In genomic region chr1:154723537-154724286, GRCm38 (mm10) we compare ENCODE assay signal across 8 mouse cellular contexts.
A peak's percentile ranks its signal among the peaks of the same experiment; 100 is the strongest.
DNase-seq lines count a peak whose midpoint lies in the region; ATAC-seq lines count a peak whose summit lies in the region.

No protein-coding gene starts in this region.

- peak overlapping the region; percentile 69 for H3K4me2 ChIP-seq in hindbrain, embryonic 12.5 days (replicated peaks)
- peak overlapping the region; percentile 90 for H3K4me2 ChIP-seq in midbrain, embryonic 15.5 days

- H3K4me3 ChIP-seq in hindbrain, embryonic 12.5 days, result peak overlapping the region; percentile 34
- H3K4me3 ChIP-seq in midbrain, embryonic 15.5 days, result peak overlapping the region; percentile 63

- H3K4me1 ChIP-seq in hindbrain, embryonic 12.5 days, result peaks cover 8% of the 10 kb centered on the region; the same call in 1 of the 2 replicates
- peaks cover 48% of the 10 kb centered on the region for H3K4me1 ChIP-seq in midbrain, embryonic 15.5 days

- peak; percentile 63 for ATAC-seq in hindbrain, embryonic 12.5 days (ENCODE audit: low FRiP score)
- peak; percentile 61 for ATAC-seq in midbrain, embryonic 15.5 days (replicated peaks)

- H3K9me3 ChIP-seq in hindbrain, embryonic 12.5 days (replicated peaks), result no peaks in the 10 kb centered on the region
- no peaks in the 10 kb centered on the region for H3K9me3 ChIP-seq in midbrain, embryonic 15.5 days

- peak; percentile 16 for DNase-seq in adrenal gland, postnatal 10 days
- no peak for DNase-seq in adrenal gland, adult 18-20 months (ENCODE audit: low spot score in 2 of 2)
- peak; percentile 78 for DNase-seq in brain, adult 2 months (ENCODE audit: low read depth, low spot score)
- no peak for DNase-seq in natural killer cell, adult 2 months (ENCODE audit: low spot score in 2 of 2)
- no peak for DNase-seq in urinary bladder, adult 2 months (ENCODE audit: low spot score)
- no peak for DNase-seq in layer of hippocampus, postnatal 14 days (ENCODE audit: low spot score in 2 of 2)

- no peak overlapping the region for H3K27ac ChIP-seq in hindbrain, embryonic 12.5 days
- peak overlapping the region; percentile 74 for H3K27ac ChIP-seq in midbrain, embryonic 15.5 days

- peaks cover 47% of the 10 kb centered on the region for H3K27me3 ChIP-seq in hindbrain, embryonic 12.5 days
- peaks cover 15% of the 10 kb centered on the region for H3K27me3 ChIP-seq in midbrain, embryonic 15.5 days (replicated peaks)

- H3K9ac ChIP-seq in hindbrain, embryonic 12.5 days, result peak overlapping the region; percentile 44
- peak overlapping the region; percentile 53 for H3K9ac ChIP-seq in midbrain, embryonic 15.5 days

- under 1% methylated on average over 19 of the region's 19 CpGs for WGBS in hindbrain, embryonic 12.5 days
- WGBS in midbrain, embryonic 15.5 days, result 1% methylated on average over 19 of the region's 19 CpGs

- H3K36me3 ChIP-seq in hindbrain, embryonic 12.5 days, result no peaks in the 10 kb centered on the region
- no peaks in the 10 kb centered on the region for H3K36me3 ChIP-seq in midbrain, embryonic 15.5 days (replicated peaks)

Comparison
In these comparisons a context has a peak if more than half of its experiments do, and no peak if none do; other contexts are left out.
1. DNase-seq: peak in adrenal gland, postnatal 10 days (single experiment) and brain, adult 2 months (single experiment); none in adrenal gland, adult 18-20 months (0 of 2), natural killer cell, adult 2 months (0 of 2), urinary bladder, adult 2 months (single experiment) and layer of hippocampus, postnatal 14 days (0 of 2).